Mouse (Mus musculus) v-Abl transformed pro-B cells (cell line): ENCODE data around the gene Mccc1.

Experiments
- in situ Hi-C, 2 experiments: fragments of 400-800 bp; cut with MboI; formaldehyde crosslinking; loops; one replicate each; pipeline ENCODE4 v1.15.1; 2025; ENCODE audit not compliant: unreplicated experiment in 2 of 2

Gene Mccc1

DNA sequence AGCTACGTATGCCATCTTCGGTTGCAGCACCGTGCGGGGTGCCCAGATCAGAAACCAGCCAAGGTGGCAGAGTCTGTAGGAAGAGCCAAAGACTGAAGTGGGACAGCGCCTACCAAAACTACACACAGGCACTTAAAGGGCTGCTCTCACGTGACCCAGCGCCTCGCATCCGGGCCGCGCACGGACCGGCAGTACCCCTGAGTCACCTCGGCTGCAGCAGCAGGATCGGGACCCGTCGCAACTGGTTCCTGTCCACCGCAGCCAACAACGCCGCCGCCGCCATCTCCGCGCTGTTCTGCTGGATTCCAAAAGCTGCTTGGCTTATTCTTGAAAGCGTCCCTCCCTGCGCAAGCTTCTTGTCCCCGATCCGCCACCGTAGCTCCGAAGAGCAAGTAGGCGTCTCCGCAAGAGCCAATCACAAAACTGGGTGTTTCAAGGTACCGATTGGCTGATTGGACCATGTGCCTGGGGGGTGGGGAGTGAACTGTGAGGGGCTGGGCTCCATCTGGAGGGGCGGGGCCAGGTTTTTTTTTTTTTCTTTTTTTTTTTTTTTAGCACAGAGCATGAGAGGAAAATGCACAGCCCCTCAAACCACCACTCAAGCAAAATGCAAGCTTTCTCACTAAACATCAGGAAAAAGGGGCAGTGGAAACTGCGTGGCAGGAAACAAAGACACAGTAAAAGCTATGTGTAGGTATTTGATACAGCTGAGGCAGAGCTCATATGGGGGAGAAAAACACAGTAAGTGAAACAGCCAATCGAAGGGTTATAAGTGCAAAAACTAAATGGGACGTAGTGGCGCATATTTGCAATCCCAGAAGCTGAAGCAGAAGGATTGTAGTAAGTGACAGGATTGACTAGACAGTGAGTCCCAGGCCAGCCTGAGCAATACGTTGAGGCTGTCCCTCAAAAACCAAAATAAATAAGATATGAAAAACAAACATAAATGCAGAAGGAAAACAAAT lies at the start of gene Mccc1:
Mccc1 (minus strand) TSS at position 404 of the 965 bp plus-strand sequence.
- in situ Hi-C loops, result loop anchor here in 1 of 2 experiments (5.0 kb wide), 1 partner anchor 62 kb away; no protein-coding TSS in a partner anchor

DNA sequence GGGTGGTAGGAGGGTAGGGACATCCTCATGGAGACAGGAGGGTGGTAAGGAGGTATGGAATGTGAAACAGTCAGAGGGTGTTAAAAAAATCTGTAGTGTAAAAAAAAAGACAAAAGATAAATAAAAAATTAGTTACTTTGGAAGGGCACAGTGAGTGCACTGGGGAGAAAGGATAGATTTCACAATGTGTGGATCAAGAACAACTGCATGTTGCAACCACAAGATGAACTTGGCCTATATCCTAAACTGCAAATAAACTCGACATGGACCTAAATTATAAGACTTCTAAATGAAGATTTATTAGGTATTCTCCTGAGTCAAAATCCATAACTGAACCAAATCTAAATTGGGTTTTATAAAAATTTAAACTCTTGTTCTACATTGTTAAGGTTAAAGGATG lies 48.6 kb upstream of the Mccc1 start:
- in situ Hi-C loops, result no loop called here

DNA sequence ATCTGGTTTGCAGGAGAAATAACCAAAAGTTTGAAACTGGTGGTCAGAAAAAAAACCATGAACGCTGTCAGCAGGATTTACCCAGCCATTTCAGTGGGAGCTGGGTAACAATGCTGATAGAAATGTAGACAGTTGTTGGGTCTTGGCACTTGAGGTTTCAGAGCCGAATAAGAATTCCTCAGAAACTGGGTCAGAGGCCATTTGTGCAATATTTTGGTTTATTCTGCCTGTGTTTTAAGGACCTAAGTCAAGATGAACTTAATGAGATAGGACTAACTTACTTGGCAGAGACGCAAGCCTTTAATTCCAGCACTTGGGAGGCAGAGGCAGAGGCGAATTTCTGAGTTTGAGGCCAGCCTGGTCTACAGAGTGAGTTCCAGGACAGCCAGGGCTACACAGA lies 44.6 kb upstream of the Mccc1 start:
- in situ Hi-C loops, result no loop called here

DNA sequence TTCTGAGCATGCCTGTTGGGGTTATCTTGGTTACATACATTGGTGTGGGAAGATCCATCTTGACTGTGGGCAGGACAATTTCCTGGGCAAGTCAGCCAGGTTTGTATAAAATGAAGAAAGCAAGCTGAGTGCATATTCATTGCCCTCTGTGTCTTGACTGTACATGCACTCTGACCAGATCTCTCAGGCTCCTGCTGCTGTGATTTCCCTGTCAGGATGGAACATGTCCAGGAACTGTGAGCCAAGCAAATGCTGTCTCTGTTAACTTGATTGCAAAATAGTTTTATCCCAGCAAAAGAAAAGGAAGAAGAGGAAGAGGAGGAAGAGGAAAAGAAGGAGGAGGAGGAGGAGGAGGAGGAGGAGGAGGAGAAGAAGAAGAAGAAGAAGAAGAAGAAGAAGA lies 44.0 kb upstream of the Mccc1 start:
- in situ Hi-C loops, result no loop called here

DNA sequence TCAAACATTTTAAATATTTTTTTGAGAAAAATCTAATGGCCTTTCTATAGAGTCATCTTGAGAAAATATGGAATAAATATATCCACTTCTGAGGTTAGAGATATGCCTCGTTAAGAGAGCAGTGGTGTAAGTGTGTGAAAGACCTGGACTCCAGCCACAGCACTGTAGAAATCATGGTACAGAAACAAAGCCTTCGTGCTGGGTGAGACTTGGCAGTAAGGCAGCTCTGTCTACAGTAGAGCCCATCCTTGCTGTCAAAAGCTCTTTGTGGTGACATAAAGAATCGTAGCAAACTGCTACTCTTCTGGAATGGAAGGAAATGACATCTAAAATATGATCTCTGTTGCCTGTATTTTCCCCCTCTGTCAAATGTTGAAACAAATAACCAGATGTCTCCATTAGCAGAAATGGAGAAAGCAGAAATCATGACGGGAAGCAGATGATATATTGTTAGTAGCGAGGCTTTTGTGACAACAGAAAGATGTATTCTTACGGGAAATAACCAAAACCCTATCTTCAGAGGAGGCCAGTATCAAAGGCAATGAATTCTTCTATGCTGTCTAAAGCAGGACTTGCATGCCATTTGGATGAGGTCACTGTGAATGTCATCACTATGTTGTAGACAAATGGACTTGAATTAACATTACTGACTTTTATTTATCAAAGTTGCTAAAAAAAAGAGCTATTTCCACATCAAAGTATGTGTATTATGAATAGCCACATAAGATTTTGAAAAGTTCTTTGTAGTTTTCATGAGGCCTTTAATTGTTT lies 31.4 kb upstream of the Mccc1 start:
- in situ Hi-C loops, result no loop called here

DNA sequence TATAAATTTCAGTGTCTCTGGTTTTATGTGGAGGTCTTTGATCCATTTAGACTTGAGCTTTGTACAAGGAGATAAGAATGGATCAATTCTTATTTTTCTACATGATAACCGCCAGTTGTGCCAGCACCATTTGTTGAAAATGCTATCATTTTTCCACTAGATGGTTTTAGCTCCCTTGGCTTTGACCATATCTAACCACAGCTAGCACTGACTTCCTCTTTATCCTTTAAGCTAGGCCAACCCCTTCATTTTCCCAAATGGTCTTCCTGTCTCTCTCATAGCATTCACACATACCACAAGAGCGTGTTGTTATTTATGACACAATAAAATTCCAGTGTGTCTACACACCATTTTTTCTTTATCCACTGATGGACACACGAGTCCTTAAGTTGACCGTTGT lies 29.5 kb upstream of the Mccc1 start:
- in situ Hi-C loops, result no loop called here

DNA sequence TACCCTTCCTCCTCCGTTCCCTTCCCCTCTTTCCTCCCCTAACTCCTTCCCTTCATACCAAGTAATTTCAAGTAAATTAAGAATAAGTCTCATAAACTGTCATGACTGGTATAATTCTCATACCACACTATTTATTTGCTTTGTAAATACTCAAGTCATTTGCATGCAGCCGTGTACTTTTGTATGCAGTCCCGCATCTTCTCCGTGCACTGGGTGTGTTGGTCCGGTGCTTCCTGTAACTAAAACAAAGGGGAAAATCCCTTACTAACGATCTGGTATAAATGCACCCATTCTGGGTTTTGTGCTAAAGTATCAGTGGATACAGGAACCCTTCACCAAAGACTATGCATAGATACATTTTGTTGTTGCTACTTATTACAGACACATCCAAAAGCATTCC lies 25.3 kb upstream of the Mccc1 start:
- in situ Hi-C loops, result no loop called here

DNA sequence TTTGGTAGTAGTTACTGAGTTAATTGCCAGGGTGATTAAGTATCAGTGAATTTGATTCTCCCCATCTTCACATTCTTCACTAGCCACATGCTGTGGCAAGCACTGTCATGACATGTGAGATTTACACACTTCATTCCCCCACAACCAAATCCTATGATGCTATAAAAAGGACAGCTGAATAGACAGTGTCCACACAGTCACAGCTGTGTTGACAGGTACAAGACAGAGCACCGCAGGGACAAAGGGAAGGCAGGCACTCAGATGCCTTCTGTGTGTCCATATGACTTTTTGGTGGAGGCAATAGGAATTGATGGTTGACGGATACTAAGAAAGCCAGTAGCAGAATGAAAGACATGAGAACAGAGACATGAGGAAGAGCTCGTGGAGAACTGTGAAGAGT lies 10.8 kb upstream of the Mccc1 start:
- in situ Hi-C loops, result no loop called here

DNA sequence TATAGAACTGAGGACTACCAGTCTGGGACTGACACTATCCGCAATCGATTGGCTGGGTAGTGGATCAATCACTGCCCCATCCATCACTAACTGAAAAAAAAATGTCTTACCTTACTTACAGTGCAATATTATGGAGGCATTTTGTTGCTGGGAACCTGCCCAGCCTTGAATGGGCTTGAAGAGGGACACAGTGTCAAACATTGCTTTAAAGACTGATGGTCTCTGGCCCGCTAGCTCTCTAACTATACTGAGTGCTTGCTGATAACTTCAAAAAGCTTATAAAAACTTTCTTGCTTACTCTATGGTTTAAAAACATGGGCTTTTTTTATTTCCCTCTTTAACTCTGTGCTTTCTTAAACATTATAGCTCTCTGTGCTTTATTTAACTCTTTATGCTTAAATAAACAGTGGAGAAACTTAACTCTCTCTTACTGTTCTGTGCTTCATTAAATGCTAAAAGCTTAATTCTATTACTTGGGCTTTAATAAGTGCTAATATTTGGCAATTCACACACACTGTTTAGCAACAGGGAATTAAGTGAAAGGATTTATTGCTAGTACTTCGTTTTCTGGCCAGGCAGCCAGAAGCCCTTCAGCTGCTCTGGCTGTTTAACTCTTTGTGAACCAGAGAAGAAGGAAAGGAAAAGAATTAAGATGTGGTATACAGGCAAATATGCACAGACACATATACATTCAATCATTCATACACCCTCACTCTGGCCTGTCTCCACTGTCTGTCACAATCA lies 8.1 kb upstream of the Mccc1 start:
- in situ Hi-C loops, result no loop called here

DNA sequence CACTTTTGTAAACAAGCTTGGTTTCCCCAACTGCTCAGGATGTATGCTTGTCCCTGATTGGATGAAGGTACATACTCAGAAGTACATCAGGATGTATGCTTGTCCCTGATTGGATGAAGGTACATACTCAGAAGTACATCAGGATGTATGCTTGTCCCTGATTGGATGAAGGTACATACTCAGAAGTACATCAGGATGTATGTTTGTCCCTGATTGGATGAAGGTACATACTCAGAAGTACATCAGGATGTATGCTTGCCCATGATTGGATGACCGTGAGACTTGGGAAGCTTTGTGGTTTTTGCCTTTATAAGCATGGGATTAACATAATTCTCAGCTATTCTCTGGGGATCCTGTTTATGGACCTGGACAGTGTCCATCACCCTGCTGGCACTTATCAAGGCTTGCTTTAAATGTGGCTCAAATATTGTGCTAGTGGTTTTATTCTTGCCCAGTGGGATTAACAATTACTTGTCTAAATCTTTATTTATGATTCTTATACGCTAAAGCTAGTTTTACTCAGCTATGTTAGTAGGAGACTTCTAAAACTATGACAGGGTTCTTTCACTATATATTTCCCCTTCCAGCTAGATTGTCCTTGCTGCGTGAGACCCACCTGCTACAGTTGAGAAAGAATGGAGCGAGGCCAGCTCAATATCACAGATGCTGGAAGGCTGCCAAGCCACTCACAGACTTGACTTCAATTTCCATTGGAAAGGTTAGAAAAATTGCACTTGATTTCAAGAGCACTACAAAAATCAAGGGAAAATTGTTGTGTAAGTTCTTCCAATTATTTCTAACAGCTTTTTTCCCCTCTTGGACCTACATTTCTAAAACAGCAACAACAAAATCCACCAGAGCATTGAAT lies 3.8 kb upstream of the Mccc1 start:
- in situ Hi-C loops, result loop anchor here in 1 of 2 experiments (5.0 kb wide), 1 partner anchor 58 kb away; no protein-coding TSS in a partner anchor

DNA sequence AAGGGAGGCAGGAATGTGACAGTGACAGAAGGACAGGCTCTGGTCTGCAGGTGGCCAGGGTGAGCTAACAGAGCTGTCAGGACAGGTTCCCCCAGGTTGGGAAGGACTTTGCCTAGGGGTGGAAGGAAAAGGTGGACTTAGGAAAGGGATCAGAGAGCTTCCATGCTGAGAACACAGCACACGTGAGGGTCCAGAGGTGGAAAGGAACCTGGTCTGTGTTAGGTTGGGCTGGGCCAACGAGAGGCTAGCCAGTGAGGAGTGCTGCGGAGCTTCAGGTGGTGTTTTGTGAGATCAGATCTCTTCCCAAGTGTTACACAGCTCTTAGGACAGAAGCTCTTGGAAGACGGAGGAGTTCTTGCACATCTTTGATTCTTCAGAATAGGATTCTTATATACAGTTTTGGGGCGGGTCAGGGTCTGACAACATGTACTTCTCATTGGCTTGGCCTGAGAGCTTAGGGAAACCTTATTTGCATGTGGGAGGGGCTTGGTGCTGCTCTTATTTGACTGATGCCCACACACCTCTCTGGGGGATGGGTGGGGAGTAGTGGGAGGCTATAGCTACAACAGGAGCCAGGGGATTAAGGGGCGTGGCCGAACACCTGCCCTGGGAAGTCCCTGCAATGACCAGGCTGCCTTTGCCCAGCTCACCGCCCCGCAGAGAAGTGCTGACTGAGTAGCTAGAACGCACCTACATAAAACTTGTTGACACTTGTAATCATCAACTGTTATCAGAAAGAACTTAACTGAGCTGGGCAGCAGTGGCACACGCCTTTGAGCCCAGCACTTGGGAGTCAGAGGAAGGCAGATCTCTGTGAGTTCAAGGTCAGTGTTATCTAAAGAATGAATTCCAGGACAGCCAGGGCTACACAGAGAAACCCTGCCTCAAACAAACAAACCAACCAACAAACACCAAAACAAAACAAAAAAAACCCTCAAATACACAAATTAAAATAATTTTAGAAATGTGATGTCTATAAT lies 5.6 kb downstream of the Mccc1 start:
- in situ Hi-C loops, result no loop called here

DNA sequence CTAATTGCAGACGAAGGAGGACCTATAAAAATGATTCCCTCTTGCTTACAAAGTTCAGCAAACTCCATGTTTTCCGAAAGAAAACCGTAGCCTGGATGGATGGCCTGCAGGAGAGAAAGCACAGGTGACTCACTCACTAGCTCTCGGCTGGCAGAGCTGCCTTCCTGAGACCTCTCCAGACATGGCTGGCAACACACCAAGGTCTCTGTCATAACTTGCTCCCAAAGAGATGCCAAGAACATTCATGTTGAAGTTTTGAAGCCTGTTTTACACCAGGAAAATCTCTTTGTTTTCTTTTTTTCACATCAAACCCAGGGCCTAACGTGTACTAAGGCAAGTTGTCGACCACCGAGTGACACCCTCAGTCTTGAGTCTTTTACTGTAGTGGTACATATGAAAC lies 9.8 kb downstream of the Mccc1 start:
- in situ Hi-C loops, result no loop called here

DNA sequence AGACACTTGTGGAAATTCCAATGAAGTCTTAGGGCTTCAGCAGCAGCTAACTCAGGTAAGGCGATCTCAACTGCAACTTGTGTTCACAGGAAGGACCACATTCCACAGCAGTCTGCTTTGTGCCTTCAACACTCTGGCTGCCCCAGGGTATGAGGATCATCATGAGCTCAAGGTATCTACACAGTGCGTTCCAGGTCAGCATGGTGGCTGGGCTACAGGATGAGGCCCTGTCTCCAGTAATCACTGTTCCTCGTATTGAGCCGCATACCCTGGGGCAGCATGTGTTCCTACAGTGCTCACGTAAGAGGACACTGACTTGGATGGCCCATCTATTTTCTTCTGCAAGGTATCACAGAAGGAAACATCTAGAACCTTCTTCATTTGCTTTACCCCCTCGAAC lies 12.4 kb downstream of the Mccc1 start:
- in situ Hi-C loops, result no loop called here

DNA sequence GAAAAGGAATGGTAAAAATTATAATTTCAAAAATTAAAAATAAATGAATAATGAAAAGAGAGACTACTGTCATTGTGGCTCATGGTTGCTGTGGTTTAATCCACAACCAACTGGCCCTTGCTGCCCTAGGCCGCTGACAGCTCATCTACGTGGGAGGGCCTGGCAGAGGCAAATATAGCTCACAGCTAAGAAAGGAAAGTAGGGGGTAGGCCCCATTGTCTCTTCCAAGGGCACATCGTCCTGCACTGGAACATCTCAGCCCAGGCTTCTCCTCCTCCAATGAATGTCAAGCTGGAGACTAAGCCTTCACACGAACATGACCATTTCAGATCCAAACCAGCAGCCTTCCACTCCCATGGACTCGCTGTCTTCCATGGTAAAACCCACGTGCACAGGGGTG lies 14.2 kb downstream of the Mccc1 start:
- in situ Hi-C loops, result no loop called here

DNA sequence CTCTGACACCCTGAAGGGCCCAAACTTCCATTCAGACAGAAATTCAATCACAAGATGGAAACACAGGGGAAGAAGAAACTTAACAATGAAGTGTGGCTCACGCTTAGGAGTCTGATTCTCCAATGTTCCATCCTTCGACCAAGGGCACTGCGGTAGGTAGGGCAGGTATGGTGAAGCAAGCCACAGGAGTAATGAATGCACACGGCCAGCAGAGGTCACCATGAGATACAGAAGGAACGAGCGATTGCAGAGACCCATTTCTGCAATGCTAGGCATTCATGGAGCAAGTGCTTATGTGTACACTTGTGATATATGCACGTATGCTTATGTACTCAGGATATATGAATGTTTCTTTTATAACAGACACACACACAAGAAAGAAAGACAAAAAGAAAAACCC lies 26.9 kb downstream of the Mccc1 start:
- in situ Hi-C loops, result loop anchor here (5.0 to 25.0 kb wide), 7 partner anchors 91 to 521 kb away; partner anchors contain the start of genes 1810062G17Rik (in 1 of the 2), Acad9 (in 1 of the 2) and Anxa5 (in 1 of the 2)

DNA sequence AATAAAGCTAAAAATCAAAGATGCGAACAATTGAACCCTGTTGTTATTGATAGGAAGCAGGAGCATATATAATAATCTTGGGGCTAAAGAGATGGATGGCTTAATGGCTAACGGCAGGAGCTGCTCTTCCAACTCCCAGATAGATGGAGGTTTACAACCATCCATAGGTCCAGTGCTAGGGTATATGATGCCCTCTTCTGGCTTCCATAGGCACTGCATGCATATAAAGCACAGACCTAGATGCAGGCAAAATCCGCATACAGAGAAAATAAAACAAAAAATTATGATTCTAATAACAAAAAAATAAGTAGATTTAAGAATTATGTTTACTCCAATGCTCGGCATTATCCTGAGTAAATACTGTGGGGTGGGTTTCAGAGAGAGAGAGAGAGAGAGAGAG lies 27.5 kb downstream of the Mccc1 start:
- in situ Hi-C loops, result loop anchor here (5.0 to 25.0 kb wide), 7 partner anchors 92 to 522 kb away; partner anchors contain the start of genes 1810062G17Rik (in 1 of the 2), Acad9 (in 1 of the 2) and Anxa5 (in 1 of the 2)

DNA sequence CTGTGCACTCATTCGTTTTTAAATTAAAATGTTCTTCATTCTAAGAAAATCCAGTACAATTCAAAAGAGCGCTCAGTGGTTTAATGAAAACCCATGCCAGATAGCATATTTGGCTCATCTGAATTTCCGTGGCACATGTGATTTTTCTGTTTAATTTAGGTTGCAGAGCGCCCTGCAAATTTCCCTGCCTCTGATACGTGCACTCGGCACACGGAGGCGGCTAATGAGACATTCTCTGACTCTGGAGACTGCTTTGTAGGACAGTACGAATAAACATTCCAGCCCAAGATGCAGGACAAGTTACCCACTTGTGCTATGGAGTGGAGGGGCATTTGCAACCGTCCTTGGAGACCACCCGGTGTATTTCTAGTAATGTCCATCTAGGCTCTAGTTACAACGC lies 29.3 kb downstream of the Mccc1 start:
- in situ Hi-C loops, result loop anchor here (5.0 to 25.0 kb wide), 7 partner anchors 94 to 524 kb away; partner anchors contain the start of genes 1810062G17Rik (in 1 of the 2), Acad9 (in 1 of the 2) and Anxa5 (in 1 of the 2)

DNA sequence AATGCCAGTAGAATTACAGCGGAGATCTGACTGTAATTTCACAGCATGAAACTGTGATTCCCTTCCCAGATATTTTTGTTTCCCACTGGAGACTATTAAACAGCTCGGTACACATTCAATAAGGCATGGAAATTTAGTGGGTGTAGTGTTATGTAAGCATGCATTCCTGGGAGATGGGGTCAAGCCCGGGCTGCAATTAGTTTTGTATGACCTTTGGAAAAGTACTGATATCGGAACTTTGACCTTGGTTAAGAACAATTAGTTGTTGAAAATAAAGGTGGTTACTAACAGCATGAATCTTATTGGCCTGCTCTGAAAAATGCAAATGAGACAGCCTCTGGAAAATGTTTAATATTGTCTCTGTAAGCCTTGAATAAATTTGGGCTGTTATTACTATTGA lies 30.0 kb downstream of the Mccc1 start:
- in situ Hi-C loops, result loop anchor here (5.0 to 25.0 kb wide), 7 partner anchors 94 to 524 kb away; partner anchors contain the start of genes 1810062G17Rik (in 1 of the 2), Acad9 (in 1 of the 2) and Anxa5 (in 1 of the 2)
